Mouse (Mus musculus): ENCODE measurements at regions not wholly inside any gene's neighbourhood (a gene's known extent, or its start where the extent isn't known, plus 50 kb on each side); places are given as distances from the start of the nearest gene placed in this dataset.

- DNase-seq (ENCODE audit: low spot score in 2 of 2), result no peak
Measured at GRCm38 (mm10) chr8:128043392-128043791, 315.0 kb upstream of the Nrp1 start.

GRCm38 (mm10) chr8:128056251-128056650 lies 302.2 kb upstream of the Nrp1 start:
- DNase-seq (ENCODE audit: low spot score in 2 of 2), result no peak

DNA sequence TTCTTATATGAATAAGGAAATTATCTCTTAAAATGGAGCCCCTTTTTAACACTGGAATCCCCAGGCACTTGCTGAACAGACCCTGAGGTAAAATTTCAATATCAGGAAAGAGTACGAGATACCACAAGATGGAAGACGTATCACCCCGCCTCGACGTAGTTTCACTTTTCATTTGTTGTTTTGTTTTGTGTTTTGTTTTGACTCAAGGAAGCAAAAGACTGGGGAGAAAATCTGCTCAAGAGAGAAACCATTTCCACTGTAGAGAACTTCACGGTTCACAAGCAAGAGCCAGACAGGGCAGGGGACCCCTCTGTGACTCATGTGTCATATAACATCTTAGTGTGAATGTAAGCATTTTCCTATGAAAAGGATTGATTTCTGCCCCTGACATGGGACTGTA lies 300.6 kb upstream of the Nrp1 start:
- DNase-seq (ENCODE audit: low spot score in 2 of 2), result no peak

DNA sequence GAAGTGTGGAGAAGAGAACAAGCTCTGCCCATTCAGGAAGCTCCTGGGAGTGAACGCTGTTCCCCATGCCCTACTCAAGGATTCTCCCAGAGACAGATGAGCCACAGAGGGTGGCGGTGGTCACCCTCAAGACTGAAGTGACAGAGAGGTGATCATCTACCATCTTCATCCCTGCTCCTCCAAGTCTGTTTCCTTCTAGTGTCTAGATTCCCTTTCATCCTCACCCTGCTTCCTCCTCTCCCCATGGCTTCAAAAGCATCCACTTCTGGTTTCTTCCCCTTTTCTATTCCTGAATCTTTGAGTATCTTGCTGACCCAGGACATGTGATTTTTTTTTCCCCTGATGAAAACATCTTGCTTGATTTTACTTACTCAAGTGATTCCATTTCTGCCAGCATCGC lies 298.6 kb upstream of the Nrp1 start:
- DNase-seq (ENCODE audit: low spot score in 2 of 2), result no peak

DNA sequence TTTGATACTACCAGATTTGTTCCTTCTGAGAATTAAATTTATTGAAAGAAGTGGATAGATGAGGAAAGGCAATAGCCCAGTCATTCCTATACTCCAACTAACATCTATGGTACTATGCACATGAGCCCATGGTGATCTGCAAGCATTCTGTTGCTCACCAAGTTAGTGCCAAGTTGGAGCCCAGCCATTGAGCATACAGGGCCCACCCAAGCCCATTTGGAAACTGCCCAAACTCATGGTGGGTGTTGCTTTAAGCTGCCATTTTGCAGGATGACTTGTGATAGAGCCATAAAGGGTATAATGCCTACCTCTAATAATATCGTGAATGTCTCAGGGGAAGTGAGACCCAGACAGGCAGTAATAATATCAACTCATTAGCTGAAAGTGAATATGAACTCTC lies 294.2 kb upstream of the Nrp1 start:
- DNase-seq (ENCODE audit: low spot score in 2 of 2), result no peak

DNA sequence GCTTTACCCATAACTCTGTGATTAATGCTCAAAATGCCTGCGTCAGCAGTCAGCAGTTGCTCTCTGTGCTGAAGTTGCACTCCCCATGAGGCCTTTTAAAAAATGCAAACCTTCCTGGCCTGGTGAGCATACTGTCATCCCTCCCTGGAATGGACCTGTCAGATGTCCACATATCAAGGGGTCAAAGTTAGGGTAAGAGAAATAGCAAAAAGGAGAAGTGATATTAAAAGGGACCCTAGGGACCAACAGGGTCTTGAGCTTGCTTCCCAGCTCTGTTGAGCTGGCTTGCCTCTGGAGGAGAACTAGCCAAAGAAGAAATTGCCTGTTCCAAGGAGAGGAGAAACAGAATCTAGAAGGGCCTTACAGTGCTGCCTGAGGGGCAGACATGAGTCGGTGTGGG lies 293.3 kb upstream of the Nrp1 start:
- no peak for DNase-seq (ENCODE audit: low spot score in 2 of 2)

GRCm38 (mm10) chr8:128065964-128066680 lies 292.3 kb upstream of the Nrp1 start:
- no peak for DNase-seq (ENCODE audit: low spot score in 2 of 2)

GRCm38 (mm10) chr8:128069749-128070148 lies 288.7 kb upstream of the Nrp1 start:
- no peak for DNase-seq (ENCODE audit: low spot score in 2 of 2)

GRCm38 (mm10) chr8:128075566-128075965 lies 282.8 kb upstream of the Nrp1 start:
- DNase-seq (ENCODE audit: low spot score in 2 of 2), result no peak

- no peak for DNase-seq (ENCODE audit: low spot score in 2 of 2)
Measured at GRCm38 (mm10) chr8:128076226-128076625, 282.2 kb upstream of the Nrp1 start.

GRCm38 (mm10) chr8:128078740-128079139 lies 279.7 kb upstream of the Nrp1 start:
- no peak for DNase-seq (ENCODE audit: low spot score in 2 of 2)

DNA sequence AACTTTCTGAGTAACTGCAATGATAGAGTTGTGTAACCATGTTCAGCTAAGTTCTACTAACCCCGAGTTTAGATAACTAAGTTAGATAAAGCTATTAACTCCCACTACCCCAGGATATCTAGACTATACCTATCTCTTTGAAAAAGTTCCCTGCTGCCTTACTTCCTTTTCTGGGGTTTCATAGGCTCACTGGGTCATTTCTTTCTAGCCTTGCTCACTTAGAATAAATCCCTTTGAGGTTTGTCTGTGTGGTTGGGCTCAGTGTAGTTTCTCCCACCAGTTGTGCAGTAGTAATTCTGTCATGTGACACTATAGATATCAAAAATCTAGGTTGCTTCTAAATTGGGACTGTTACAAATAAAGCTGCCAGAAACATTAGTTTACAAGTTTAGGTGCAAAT lies 272.6 kb upstream of the Nrp1 start:
- no peak for DNase-seq (ENCODE audit: low spot score in 2 of 2)

DNA sequence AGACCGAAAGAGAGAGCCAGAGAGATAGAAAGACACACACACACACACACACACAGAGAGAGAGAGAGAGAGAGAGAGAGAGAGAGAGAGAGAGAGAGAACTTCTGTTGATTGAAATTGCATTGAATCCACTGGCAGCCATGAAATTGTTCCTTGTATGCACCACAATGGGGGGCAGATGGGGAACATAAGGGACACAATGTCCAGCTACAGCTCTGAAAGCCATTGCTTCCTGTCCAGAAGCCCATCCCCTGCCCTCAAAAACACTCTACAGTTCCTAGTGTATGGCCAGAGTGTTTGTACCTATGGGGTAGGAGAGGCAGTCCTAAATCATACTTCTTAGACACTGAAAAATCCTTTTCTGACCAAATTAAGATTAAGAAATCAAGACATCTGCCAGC lies 270.9 kb upstream of the Nrp1 start:
- no peak for DNase-seq (ENCODE audit: low spot score in 2 of 2)

DNA sequence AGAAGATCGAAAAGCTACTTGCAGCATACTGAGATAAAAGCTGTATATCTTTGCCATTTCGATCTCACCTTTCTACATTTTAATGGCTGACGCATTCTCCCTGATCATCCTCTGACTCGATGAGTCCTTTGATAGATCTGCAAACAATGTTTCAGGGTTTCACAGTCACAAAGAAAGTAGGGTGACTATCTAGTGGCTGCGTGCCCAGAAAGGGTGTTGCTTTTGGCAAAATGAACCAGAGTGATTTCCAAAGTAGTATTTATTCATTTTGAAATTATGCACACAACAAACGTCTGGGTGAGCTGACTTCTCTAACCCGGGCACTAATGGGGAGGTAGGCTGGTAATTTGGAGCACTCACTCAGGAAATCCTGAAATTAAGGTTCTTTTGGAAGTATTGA lies 265.6 kb upstream of the Nrp1 start:
- no peak for DNase-seq (ENCODE audit: low spot score in 2 of 2)

DNA sequence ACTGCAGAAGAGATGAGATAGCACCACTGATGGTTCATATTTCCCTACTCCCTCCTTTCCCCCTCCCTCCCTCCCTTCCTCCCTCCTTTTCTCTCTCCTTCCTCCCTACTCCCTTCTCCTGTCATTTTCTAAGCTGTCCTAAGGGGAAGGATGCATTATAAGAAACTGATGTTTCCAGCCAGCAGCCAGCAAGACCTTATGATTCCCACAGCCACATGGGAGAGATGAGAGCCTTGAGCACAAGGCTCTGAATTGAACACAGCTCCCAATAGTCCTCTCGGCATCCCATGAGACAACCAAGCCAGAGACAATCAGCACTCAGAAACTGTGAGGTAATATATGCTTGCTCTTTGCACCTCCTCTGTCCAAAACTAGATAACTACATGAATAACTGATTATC lies 263.0 kb upstream of the Nrp1 start:
- no peak for DNase-seq (ENCODE audit: low spot score in 2 of 2)

GRCm38 (mm10) chr8:128097601-128098000 lies 260.8 kb upstream of the Nrp1 start:
- no peak for DNase-seq (ENCODE audit: low spot score in 2 of 2)

- no peak for DNase-seq (ENCODE audit: low spot score in 2 of 2)
Measured at GRCm38 (mm10) chr8:128103380-128103779, 255.0 kb upstream of the Nrp1 start.

- DNase-seq (ENCODE audit: low spot score in 2 of 2), result no peak
Measured at GRCm38 (mm10) chr8:128106569-128106968, 251.8 kb upstream of the Nrp1 start.

DNA sequence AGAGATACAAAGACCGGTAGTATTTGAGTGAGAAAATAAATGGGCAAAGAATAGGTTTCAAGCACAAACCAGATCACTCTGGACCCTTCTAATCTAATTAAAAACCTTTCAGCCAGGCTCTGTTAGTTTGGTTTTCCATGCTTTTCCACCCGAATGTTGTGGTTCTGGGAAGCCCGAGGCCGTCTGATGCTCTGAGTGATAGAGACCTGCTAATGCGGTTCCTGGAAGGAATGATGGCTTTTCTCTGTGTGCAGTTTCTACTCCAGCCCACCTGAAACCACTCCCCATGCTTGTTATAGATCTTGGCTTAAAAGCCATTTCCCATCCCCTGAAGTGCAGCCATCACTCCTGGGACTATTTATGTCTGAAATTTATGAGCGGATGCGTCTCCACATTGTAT lies 251.4 kb upstream of the Nrp1 start:
- DNase-seq (ENCODE audit: low spot score in 2 of 2), result no peak

GRCm38 (mm10) chr8:128109036-128109435 lies 249.4 kb upstream of the Nrp1 start:
- no peak for DNase-seq (ENCODE audit: low spot score in 2 of 2)

DNA sequence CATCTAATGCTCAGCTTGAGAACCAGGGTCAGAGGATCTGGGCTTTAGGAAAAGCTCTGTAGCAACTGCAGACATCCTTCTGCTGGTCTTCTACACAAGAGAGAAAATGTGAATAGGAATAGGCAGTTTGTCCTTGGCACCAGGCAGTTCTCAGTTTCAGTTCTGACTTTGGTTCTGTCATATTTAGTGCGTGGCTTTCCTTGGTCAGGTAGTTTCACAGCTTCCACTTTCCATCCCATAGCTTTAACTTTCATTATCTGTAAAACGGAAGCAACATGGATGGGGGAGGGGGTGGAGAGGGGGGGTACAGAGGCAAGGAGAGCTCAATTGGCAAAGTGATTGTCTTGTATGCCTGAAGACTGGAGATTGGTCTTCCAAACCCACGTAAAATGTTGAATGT lies 247.3 kb upstream of the Nrp1 start:
- DNase-seq (ENCODE audit: low spot score in 2 of 2), result no peak

DNA sequence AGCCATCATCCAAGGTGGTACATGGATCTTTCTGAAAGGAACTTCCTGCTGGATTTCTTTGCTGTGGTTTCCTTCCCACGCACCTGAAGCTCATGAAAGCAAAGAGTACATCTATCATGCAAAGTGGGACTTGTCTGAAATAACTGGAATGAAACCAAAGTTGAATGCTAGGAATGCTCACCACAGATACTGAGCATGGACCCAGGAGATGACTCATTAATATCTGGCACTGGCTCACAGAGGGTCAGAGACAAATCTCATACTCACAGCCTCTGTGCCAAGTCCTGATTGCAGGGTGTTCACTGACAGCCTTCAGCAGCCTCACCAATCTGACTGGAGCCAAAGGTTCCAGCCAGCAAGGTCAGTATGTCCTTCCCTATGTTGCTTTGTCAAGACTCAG lies 245.3 kb upstream of the Nrp1 start:
- no peak for DNase-seq (ENCODE audit: low spot score in 2 of 2)

GRCm38 (mm10) chr8:128141290-128141966 lies 217.0 kb upstream of the Nrp1 start:
- no peak for DNase-seq (ENCODE audit: low spot score in 2 of 2)
